Mouse (Mus musculus) embryo, embryonic 11.5 days (tissue): ENCODE measurements around the gene Pla2g16.

Experiments used
- DNase-seq: peaks from one replicate; pipeline ENCODE4 v3.0.0-alpha.2; 2012; ENCODE audit warnings: low read depth, low spot score

Pla2g16 gene

GRCm38 (mm10) chr19:7564457-7564856 is 7.2 kb downstream of the Pla2g16 start:
- no peak for DNase-seq

DNA sequence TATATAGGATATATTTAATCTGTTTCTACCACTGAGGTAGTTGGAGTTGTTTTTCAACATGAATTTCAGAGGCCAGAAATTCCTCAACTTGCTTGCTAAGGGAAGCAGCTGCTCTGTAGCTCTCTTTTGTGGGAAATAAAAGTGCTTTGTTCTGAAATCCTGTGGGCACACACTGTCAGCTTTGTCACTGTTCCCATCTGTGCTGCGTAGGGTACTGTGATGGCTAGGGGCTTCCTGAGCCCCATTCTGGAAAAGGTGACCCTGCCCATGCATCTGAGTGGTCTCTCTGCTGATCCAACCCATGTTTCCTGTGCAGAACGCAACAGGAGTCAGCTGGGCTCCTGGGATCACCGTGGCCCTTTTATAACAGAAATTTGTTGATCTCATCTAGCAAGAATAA is 9.6 kb downstream of the Pla2g16 start:
- DNase-seq: no peak

GRCm38 (mm10) chr19:7568364-7568763 is 11.1 kb downstream of the Pla2g16 start:
- no peak for DNase-seq

DNA sequence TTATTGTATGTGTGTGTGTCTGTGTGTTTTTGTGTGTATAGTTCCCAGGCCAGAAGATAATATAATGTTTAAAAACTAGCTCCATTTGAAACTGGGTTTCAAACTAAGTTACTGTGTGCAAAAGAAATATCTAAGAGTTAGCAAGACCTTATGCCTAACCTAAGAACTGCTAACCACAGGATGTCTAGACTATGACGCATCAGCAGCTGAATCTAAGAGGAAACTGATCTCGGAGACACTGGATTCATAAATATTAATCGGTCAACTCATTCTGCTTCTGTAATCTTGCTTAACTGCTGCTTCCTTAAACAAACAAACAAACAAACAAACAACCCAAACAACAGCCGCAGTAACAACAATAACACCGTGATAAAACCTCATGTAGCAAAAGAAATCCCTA is 12.4 kb downstream of the Pla2g16 start:
- no peak for DNase-seq

DNA sequence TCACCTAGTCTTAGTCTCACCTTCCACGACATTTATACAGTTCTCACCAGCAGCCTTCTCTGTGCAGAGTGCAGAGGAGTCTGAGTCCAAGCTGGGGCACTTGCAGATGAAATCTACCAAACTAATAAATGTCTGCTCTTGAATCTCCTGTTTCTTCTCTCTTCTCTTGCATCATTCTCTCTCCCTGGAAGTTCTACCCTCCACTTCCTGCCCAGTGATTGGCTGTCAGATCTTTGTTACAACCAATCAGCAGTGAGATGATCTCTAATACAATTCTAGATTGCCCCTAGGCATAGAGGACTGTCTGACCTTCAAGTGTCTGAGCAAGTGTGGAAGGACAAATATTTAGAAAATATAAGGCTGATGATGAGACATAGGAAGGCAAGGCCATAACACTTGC is 18.9 kb downstream of the Pla2g16 start:
- no peak for DNase-seq

GRCm38 (mm10) chr19:7577710-7578109 is 20.5 kb downstream of the Pla2g16 start:
- no peak for DNase-seq

GRCm38 (mm10) chr19:7581042-7581441 is 23.8 kb downstream of the Pla2g16 start:
- no peak for DNase-seq

GRCm38 (mm10) chr19:7583101-7583500 is 25.8 kb downstream of the Pla2g16 start:
- DNase-seq: no peak

DNA sequence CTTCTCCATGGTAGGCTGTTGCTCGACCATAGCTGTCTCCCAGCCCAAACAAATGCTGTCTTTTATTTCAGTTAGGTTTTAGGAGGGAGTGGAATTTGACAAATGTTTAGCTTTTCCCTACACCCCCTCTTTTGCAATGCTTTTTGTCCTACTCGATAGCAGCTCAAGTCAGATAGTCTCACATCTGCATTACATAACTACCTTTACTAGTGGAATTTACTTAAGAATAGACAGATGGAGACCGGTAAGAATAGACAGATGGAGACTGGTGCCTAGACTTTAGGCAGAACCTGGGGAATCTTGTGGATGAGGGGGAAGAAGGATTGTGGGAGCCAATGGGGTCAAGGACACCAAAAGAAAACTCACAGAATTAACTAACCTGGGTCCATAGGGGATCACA is 26.3 kb downstream of the Pla2g16 start:
- DNase-seq: no peak

DNA sequence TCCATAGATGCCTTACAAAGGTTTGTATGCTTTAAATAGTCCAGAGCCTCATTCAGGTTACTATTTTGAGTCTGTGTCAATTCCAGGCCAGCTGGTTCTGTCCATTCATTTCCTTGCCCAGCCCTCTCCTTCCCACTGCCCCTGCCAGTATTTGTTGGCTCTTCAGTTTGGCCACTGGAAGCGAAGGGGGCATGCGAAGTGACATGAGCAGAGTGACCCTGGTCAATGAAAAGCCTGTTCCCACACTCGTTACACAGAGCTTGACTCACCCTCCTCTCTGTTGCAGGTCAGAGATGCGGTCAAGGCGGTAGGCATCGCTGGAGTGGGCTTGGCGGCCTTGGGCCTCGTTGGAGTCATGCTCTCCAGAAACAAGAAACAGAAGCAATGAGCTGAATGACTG is 28.0 kb downstream of the Pla2g16 start:
- DNase-seq: no peak

- DNase-seq: no peak
These were observed 28.5 kb downstream of the Pla2g16 start for GRCm38 (mm10) chr19:7585764-7586163.

DNA sequence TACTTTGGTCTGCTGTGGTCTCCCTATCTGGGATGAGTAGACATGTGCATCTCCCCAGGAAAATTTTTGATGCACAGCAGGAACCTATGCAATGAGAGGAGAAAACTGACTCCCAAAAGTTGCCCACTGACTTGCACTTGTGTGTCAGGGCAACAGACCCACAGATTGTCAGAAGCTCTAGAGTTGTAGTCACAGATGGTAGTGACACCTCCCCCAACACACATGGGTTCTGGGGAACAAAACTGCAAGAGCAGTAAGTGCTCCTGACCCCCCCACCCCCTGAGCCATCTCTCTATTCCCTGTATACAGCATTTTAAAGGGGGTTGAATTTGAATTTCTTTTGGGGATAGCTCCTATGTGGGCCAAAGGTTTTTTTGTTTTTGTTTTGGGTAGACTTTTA is 33.5 kb downstream of the Pla2g16 start:
- DNase-seq: no peak

DNA sequence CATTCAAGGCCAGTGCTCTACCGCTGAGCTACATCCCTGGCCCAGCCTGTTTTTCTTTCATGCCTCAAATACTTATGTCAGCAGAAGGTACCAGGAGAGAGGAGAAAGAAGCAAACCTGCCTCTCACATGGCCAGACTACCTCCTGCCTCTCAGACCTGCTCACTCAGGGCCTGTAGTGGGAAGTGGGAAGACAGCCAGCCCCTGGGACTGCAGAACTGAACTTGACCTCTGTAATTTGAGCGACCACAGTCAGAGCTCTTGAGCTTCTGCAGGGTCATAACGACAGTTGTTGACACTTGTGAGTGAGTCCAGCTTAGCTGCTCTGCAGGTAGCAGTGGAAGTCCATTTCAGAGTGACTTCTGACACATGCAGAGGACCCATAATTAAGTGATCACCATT is 34.8 kb downstream of the Pla2g16 start:
- DNase-seq: no peak

DNA sequence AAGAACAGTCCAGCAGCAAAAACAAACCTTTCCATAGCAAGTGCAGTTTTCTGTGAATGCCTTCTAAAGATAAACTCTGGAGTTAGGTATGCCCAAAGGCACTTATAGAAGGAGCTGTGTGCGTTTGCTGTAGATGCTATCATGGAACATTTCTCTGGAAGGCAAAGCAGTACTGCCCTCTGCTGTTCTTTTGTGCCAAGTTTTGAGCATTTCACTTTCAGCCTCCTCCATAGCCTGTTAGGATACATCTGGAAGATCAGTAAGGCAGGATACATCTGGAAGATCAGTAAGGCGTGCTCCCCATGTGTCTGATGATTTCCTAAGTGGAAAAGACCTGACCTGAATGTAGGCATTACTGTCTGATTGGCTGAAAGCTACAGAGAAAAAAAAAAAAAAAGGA is 38.3 kb downstream of the Pla2g16 start:
- no peak for DNase-seq

- no peak for DNase-seq
These were observed 41.2 kb downstream of the Pla2g16 start for GRCm38 (mm10) chr19:7598481-7598880.

GRCm38 (mm10) chr19:7601551-7601950 is 44.3 kb downstream of the Pla2g16 start:
- no peak for DNase-seq

DNA sequence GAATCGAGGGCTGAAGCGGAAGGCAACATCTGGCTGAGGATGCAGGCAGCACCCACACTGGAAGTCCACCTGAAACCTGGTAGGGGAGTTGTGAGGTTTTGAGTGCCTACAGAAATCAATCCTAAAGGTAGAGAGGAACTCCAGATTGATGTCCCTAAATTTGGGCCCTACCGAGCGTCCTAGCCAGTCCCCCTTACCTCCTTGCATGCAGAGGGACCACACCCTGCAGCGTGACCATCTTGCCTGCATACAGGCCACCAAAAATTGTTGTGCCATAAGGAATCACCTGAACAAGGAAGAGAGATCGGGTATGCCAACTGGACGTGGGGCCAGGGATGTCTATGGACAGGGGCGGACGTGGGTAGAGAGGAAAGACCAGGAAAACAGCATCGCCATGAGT is 46.8 kb downstream of the Pla2g16 start:
- no peak for DNase-seq

GRCm38 (mm10) chr19:7605013-7605412 is 47.8 kb downstream of the Pla2g16 start:
- DNase-seq: no peak

DNA sequence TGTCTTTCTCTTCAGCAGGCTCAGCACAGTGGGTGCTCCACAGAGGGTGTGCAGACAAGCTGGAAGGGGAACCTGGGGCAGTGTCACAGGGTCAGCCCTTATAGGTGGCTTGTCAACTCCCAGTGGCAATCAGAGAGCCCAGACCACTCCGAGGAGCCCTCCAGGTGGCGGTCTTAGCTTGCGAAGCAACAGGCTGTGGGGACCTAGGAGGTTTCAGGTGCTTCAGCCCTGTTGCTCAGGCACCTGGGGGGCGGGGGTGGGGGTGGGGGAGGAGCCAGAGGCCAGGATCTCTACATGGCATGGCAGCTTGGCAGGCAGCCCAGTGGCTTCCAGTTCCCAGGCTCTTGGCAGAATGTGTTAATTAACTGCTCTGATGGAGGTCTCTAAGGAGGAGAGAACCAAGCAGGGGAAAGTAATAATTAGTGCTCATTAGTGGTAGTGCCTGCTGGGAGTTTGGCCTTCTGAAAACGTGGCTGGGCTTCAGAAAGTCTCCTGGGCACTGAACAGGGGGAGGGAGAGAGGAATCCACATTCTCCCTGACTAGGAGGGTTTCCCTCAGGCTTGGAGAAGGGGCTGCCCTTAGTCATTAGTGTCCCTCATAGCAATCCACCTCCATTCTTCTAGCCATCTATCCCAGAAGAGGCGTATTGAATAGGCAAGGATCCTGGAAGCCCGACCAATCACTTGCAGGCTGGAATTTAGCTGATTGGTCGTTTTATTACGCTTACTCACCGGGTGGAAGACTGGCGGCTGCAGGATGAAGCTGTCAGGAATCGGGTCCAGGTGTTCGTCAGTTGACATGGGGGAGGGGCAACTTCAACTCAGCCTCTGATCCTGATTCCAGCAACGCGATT is 48.9 kb downstream of the Pla2g16 start:
- peak; percentile 32 for DNase-seq

GRCm38 (mm10) chr19:7606801-7607689 is 49.8 kb downstream of the Pla2g16 start, which contains the start of gene Lgals12:
Gene Lgals12, minus strand, starts transcription at chr19:7607193.
- DNase-seq: no peak

- no peak for DNase-seq
These were observed 50.5 kb downstream of the Pla2g16 start for GRCm38 (mm10) chr19:7607690-7608201.
